Mouse (Mus musculus): ENCODE results near the gene C87436.

C87436 gene

DNA sequence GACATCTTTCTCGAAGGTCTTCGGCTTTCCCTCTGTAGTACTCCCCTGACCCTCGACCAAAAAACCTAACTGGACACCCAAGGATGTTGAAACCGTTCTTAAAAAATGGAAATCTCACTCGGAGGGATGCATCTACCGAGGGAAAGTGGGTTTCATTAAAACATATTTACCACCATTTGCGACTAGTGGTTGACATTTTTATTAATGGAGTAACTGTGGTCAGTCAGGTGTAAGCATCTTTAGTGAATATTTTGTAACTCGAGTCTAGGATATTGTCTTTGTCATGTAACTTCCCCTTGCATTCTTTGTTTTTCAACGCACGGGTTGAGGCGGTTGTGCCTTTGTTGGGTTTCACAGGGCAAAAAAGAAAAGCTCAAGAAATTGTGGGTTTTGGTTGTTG, 33.2 kb upstream of the C87436 start:
- TF ChIP-seq NANOG (IDR thresholded peaks at IDR 0.05; ENCODE audit: borderline replicate concordance, low read length) (no peak), CTCF (conservative IDR thresholded peaks at IDR 0.05; ENCODE audit: low read length) (no peak), POU5F1 (IDR thresholded peaks at IDR 0.05; ENCODE audit: borderline replicate concordance, low read length) (no peak)
- Histone ChIP-seq H3K4me1 (replicated peaks; ENCODE audit: low read depth, low read length) (peaks cover 37% of the 10 kb centered on the region), H3K9me3 (ENCODE audit: low read length) (no peaks in the 10 kb centered on the region), H3K4me3 (replicated peaks; ENCODE audit: low read length) (peak overlapping the region; percentile 90), H3K36me3 (ENCODE audit: insufficient read depth, low read length) (peaks cover 15% of the 10 kb centered on the region), H3K27me3 (ENCODE audit: insufficient read depth, low read length) (peaks cover 3% of the 10 kb centered on the region; the same call in 1 of the 2 replicates)

DNA sequence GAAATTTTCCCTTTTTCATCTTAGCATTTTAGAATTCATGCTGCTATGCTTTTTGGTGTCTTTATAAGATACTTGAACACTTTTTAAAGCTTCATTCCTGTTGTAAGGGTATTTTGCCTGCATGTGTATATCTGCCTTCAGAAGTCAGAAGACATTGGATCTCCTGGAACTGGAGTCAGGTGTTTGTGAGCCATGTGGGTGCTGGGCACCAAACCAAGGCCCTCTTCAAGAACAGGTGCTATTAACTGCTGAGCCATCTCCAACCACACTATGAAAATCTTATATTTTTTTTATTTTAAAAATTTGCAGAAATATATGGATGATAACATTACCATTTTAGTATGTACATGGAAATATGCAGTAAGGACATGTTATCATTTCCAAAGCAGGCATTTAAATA, 31.9 kb upstream of the C87436 start:
- Histone ChIP-seq H3K27me3 (ENCODE audit: insufficient read depth, low read length) (no peaks in the 10 kb centered on the region), H3K36me3 (ENCODE audit: insufficient read depth, low read length) (peaks cover 15% of the 10 kb centered on the region)
- TF ChIP-seq CTCF (conservative IDR thresholded peaks at IDR 0.05; ENCODE audit: low read length) (no peak), POU5F1 (IDR thresholded peaks at IDR 0.05; ENCODE audit: borderline replicate concordance, low read length) (no peak), NANOG (IDR thresholded peaks at IDR 0.05; ENCODE audit: borderline replicate concordance, low read length) (no peak)

GRCm38 (mm10) chr6:86418711-86419110, 19.5 kb upstream of the C87436 start:
- no peaks in the 10 kb centered on the region for H3K27me3 ChIP-seq (ENCODE audit: insufficient read depth, low read length)

More for the DNA sequence above, 31.9 kb upstream of the C87436 start:
- Histone ChIP-seq H3K4me1 (replicated peaks; ENCODE audit: low read depth, low read length) (peaks cover 33% of the 10 kb centered on the region), H3K9me3 (ENCODE audit: low read length) (no peaks in the 10 kb centered on the region), H3K4me3 (replicated peaks; ENCODE audit: low read length) (no peak overlapping the region)

DNA sequence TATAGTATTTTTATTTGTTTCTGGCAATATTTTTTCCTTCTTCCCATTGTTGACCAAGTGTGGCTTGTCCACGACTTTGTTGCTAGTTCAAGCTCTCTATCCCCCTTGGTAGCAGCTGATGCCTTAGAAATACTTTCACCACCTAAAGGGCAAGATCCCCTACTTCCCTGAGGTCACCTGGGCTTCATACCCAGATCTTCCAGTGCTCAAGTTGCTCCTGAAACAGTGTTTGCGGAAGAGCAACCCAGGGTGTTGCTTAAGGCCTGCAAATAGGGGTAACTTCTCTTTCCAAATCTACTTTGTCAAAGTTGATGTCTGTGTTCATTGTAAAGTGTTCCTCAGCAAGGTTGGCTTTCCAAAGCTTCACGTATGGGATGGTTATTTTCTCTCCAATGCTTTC, 18.9 kb upstream of the C87436 start:
- Histone ChIP-seq H3K36me3 (ENCODE audit: insufficient read depth, low read length) (peaks cover 72% of the 10 kb centered on the region), H3K4me3 (replicated peaks; ENCODE audit: low read length) (no peak overlapping the region), H3K9me3 (ENCODE audit: low read length) (no peaks in the 10 kb centered on the region), H3K27me3 (ENCODE audit: insufficient read depth, low read length) (no peaks in the 10 kb centered on the region), H3K4me1 (replicated peaks; ENCODE audit: low read depth, low read length) (no peaks in the 10 kb centered on the region)
- TF ChIP-seq NANOG (IDR thresholded peaks at IDR 0.05; ENCODE audit: borderline replicate concordance, low read length) (no peak), POU5F1 (IDR thresholded peaks at IDR 0.05; ENCODE audit: borderline replicate concordance, low read length) (no peak), CTCF (conservative IDR thresholded peaks at IDR 0.05; ENCODE audit: low read length) (no peak)

More at GRCm38 (mm10) chr6:86418711-86419110, 19.5 kb upstream of the C87436 start:
- Histone ChIP-seq H3K4me3 (replicated peaks; ENCODE audit: low read length) (no peak overlapping the region), H3K4me1 (replicated peaks; ENCODE audit: low read depth, low read length) (no peaks in the 10 kb centered on the region), H3K9me3 (ENCODE audit: low read length) (no peaks in the 10 kb centered on the region), H3K36me3 (ENCODE audit: insufficient read depth, low read length) (peaks cover 75% of the 10 kb centered on the region)
- TF ChIP-seq NANOG (IDR thresholded peaks at IDR 0.05; ENCODE audit: borderline replicate concordance, low read length) = no peak
- no peak for TF ChIP-seq CTCF (conservative IDR thresholded peaks at IDR 0.05; ENCODE audit: low read length)

- Histone ChIP-seq H3K4me3 (replicated peaks; ENCODE audit: low read length) (no peak overlapping the region), H3K4me1 (replicated peaks; ENCODE audit: low read depth, low read length) (no peaks in the 10 kb centered on the region), H3K36me3 (ENCODE audit: insufficient read depth, low read length) (peaks cover 78% of the 10 kb centered on the region), H3K27me3 (ENCODE audit: insufficient read depth, low read length) (no peaks in the 10 kb centered on the region), H3K9me3 (ENCODE audit: low read length) (no peaks in the 10 kb centered on the region)
- TF ChIP-seq POU5F1 (IDR thresholded peaks at IDR 0.05; ENCODE audit: borderline replicate concordance, low read length) (no peak), CTCF (conservative IDR thresholded peaks at IDR 0.05; ENCODE audit: low read length) (peak; percentile 81)
These were observed 17.7 kb upstream of the C87436 start for GRCm38 (mm10) chr6:86420491-86420890.

- H3K36me3 ChIP-seq (ENCODE audit: insufficient read depth, low read length) = peaks cover 82% of the 10 kb centered on the region
- H3K4me3 ChIP-seq (replicated peaks; ENCODE audit: low read length) = no peak within 1 kb of the TSS
- no peaks in the 10 kb centered on the region for H3K27me3 ChIP-seq (ENCODE audit: insufficient read depth, low read length)
- H3K4me1 ChIP-seq (replicated peaks; ENCODE audit: low read depth, low read length) = no peaks in the 10 kb centered on the region
- no peaks in the 10 kb centered on the region for H3K9me3 ChIP-seq (ENCODE audit: low read length)
- TF ChIP-seq NANOG (IDR thresholded peaks at IDR 0.05; ENCODE audit: borderline replicate concordance, low read length) = no peak
- TF ChIP-seq POU5F1 (IDR thresholded peaks at IDR 0.05; ENCODE audit: borderline replicate concordance, low read length) = no peak
- TF ChIP-seq CTCF (conservative IDR thresholded peaks at IDR 0.05; ENCODE audit: low read length) = no peak
These were observed 11.8 kb upstream of the C87436 start, which contains the start of gene Gm44790 for GRCm38 (mm10) chr6:86426358-86426757. Gene Gm44790, plus strand, starts transcription at chr6:86426658.

GRCm38 (mm10) chr6:86431531-86431930, 6.6 kb upstream of the C87436 start:
- Histone ChIP-seq H3K9me3 (ENCODE audit: low read length) (no peaks in the 10 kb centered on the region), H3K36me3 (ENCODE audit: insufficient read depth, low read length) (peaks cover 88% of the 10 kb centered on the region), H3K4me3 (replicated peaks; ENCODE audit: low read length) (no peak overlapping the region), H3K4me1 (replicated peaks; ENCODE audit: low read depth, low read length) (no peaks in the 10 kb centered on the region), H3K27me3 (ENCODE audit: insufficient read depth, low read length) (no peaks in the 10 kb centered on the region)
- no peak for TF ChIP-seq CTCF (conservative IDR thresholded peaks at IDR 0.05; ENCODE audit: low read length)

- TF ChIP-seq POU5F1 (IDR thresholded peaks at IDR 0.05; ENCODE audit: borderline replicate concordance, low read length) (no peak), CTCF (conservative IDR thresholded peaks at IDR 0.05; ENCODE audit: low read length) (no peak), NANOG (IDR thresholded peaks at IDR 0.05; ENCODE audit: borderline replicate concordance, low read length) (no peak)
These were observed 4.5 kb upstream of the C87436 start for GRCm38 (mm10) chr6:86433696-86434095.

GRCm38 (mm10) chr6:86437711-86438110, 463 bp upstream of the C87436 start:
- Histone ChIP-seq H3K4me3 (replicated peaks; ENCODE audit: low read length) (peak overlapping the region; percentile 98), H3K27me3 (ENCODE audit: insufficient read depth, low read length) (no peaks in the 10 kb centered on the region), H3K9me3 (ENCODE audit: low read length) (no peaks in the 10 kb centered on the region), H3K36me3 (ENCODE audit: insufficient read depth, low read length) (peaks cover 62% of the 10 kb centered on the region), H3K4me1 (replicated peaks; ENCODE audit: low read depth, low read length) (peaks cover 18% of the 10 kb centered on the region)
- no peak for TF ChIP-seq NANOG (IDR thresholded peaks at IDR 0.05; ENCODE audit: borderline replicate concordance, low read length)
- TF ChIP-seq CTCF (conservative IDR thresholded peaks at IDR 0.05; ENCODE audit: low read length) = peak; percentile 62

More at GRCm38 (mm10) chr6:86433696-86434095, 4.5 kb upstream of the C87436 start:
- H3K36me3 ChIP-seq (ENCODE audit: insufficient read depth, low read length) = peaks cover 67% of the 10 kb centered on the region
- H3K4me1 ChIP-seq (replicated peaks; ENCODE audit: low read depth, low read length) = peaks cover 8% of the 10 kb centered on the region
- no peaks in the 10 kb centered on the region for H3K9me3 ChIP-seq (ENCODE audit: low read length)
- no peaks in the 10 kb centered on the region for H3K27me3 ChIP-seq (ENCODE audit: insufficient read depth, low read length)
- H3K4me3 ChIP-seq (replicated peaks; ENCODE audit: low read length) = no peak overlapping the region
